Mouse (Mus musculus) heart, postnatal 25 days (tissue): Measurements from ENCODE around the gene Eif4a3. TPM values are rescaled to one million over a fixed set of nuclear protein-coding genes. Genes with fewer than 3 reads are reported as not detected.

Experiments
- DNase-seq: peaks from one replicate; pipeline ENCODE4 v3.0.0; 2022; ENCODE audit warnings: low spot score
- intact Hi-C: fragments of 180-260 bp; cut with DNase I; formaldehyde crosslinking; loops from one replicate; pipeline ENCODE4 v1.15.1; 2025
- total RNA-seq, 2 experiments: library from RNA; stranded (reverse); gene quantifications; 2 replicates each; pipeline ENCODE4 v1.2.3; 2021

Gene Eif4a3
- total RNA-seq: 10 to 100 TPM; 64.8 to 67.6 TPM

DNA sequence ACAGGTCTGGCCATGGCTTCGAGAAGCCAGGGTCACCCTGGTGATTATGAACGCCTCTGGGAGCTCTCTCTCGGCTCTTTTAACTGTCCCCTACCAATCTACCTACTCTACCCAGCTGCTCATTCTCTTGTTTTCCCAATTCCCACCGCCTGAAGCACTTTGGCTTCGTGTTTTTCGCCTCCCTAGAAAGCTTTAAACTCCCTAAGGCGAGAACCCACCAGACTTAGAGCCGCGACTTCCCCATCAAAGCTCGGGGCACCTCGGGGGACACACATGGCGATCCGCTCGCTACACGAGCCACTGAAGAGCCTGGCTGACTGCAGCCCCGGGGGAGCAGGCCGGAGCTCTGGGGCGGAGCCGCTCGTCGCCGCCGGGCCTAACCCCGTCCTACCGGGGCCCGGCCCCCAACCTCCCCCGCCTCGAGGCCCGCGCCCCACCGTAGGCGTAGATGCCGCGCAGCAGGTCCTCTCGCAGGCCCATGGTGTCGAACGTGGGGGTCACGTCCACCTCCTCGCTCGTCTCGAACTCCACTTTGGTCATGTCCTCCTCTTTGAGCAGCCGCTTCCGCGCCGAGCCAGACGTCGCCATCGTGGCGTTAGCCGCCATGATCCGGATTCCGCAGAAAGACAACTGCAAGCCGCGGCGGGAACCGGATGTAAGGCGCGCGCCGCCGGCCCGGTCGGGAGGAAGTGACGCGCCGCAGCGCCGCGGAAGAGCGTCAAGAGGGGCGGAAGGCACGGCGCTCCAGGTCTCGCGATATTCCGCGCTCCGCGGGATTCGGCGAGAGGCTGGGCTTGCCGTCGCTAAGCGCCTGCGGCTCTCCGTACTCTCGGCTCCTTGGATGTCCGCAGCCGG, at the start of gene Eif4a3:
Eif4a3 (minus strand) TSS at position 699 of the 855 bp plus-strand sequence.
- peak; percentile 88 for DNase-seq
- intact Hi-C loops: loop anchor here (2.0 kb wide), 1 partner anchor 31 kb away; no protein-coding TSS in a partner anchor

DNA sequence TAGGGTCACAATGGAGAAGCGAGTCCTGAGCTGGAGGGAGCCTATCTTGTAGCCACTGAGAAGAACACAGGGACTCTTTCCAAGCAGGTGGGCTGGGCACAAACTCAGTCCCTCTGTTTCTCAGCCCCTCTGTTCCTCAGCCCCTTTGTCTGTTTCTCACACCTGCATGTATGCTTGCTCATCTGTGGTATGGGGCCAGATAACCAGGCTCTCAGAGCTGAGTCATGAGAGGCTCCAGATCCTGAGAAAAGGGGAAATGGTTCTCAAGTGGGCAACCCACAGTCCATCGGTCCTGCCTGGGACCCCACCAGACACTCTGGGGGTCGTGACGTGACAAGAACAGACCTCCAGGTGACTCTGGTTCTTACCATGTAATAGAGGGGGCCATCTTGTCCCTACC, 47.2 kb upstream of the Eif4a3 start:
- no peak for DNase-seq
- intact Hi-C loops: no loop called here

DNA sequence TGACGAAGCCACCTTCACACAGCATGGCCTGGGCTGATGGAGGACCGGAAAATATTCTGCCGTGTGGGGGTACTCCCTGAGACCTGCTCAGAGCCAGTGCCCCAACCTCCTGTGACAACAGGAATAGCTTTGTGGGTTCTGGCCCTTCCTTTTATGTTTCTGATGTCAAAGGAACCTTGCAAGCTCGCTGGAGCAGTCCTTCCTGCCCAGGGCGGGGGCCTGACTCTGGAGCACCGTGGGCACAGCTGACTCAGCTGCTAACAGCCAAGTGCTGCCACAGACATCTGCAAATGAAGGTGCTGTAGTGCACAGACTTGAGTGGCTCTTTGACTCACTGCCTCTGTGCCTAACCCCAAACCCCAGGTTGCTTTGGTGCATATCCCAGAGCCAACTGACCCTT, 45.0 kb upstream of the Eif4a3 start:
- intact Hi-C loops: loop anchor here (5.0 kb wide), 1 partner anchor 147 kb away; the partner anchor contains the start of gene Endov
- no peak for DNase-seq

DNA sequence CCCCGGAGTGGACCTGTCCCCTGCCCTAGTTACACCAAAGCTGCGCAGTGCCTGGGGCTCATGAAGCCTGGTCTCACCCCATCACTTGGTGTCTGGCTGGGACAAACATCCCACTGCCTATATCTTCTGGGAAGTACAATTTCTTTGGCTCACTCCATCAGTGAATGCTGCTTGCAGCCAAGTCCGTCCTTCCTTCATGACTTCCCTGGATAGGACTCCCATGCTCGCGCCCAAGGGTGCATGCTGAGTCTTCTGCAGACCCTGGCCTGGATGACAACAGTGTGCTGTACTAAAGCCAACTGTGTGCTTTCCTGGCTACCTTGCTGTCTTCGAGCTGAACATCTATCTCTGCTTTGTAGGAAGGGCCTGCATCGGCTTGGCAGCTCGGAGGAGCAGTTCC, 44.3 kb upstream of the Eif4a3 start:
- DNase-seq: no peak
- intact Hi-C loops: loop anchor here (5.0 kb wide), 1 partner anchor 148 kb away; the partner anchor contains the start of gene Endov

DNA sequence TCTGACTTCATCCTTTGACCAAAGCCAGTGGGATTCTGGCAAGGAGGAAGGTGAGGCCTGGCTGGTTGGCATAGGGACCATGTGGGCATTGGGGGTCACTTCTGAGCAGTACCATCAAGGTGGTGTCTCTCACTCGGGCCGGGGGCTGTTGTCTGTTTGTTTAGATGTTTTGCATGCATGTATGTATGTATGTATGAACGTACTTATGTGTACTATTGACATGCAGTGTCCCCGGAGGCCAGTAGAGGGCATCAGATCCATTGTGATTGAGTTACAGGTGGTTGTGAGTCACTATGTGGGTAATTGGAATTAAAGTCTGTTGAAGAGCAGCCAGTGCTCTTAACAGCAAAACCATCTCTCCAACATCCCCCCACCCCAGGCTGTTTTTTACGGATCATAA, 39.7 kb upstream of the Eif4a3 start:
- no peak for DNase-seq
- intact Hi-C loops: loop anchor here (1.0 to 5.0 kb wide), 4 partner anchors 24 to 153 kb away; partner anchors contain the start of gene Endov

DNA sequence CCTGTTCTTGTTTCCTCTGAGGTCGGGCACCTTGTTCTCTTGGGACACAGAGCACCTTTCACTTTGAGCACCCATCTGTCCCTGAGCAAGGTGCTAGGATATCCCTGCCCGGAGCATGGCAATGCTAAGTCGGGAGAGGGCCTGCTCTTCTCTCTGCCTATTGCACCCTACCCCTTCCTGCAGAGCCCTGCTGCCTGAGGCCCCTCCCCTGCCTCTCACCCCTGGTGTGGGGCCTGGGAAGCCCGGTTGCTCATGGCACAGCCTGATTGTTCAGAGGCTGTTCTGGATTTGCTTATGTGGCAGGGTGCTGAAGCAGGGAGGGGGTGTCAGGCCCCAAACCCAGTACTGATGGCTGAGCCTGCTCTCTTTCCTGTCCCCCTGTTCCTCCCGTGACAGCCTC, 39.3 kb upstream of the Eif4a3 start:
- DNase-seq: no peak
- intact Hi-C loops: loop anchor here (5.0 kb wide), 1 partner anchor 103 kb away; no protein-coding TSS in a partner anchor

DNA sequence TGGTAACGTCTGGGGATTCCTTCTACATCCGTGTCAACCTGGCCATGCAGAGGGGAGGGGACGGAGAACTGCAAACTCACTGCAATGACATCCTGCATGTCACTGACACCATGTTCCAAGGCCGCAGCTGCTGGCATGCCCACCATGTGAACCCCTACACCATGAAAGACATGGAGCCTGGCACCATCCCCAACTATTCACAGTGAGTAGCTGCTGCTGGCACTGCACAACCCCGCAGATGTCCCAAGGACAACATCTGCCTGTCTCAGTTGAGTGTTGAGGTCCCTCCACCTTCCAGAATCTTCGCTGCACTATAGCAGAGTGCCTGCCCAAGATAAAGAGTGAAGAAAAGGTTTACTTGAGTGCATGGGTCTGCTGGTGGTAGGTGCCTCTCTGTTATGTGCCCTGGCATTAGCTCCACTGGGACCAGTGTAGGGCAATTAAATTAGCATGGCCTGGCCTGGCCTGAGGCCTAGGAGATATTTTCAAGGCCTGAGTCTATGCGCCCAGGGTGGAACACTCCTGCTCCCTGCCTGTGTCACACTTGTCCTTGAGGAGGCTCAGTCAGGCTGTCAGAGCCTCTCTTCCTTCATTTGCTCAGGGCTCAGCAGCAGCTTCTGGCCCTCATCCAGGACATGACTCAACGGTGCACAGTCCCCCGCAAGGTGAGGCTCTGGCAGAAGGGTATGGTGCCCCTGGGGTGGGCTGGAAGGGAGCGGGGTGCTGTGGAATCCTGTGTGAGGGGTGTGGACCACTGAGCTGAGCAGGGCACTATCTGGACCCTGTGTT, 38.6 kb upstream of the Eif4a3 start:
- intact Hi-C loops: loop anchor here (5.0 kb wide), 1 partner anchor 104 kb away; no protein-coding TSS in a partner anchor
- no peak for DNase-seq

DNA sequence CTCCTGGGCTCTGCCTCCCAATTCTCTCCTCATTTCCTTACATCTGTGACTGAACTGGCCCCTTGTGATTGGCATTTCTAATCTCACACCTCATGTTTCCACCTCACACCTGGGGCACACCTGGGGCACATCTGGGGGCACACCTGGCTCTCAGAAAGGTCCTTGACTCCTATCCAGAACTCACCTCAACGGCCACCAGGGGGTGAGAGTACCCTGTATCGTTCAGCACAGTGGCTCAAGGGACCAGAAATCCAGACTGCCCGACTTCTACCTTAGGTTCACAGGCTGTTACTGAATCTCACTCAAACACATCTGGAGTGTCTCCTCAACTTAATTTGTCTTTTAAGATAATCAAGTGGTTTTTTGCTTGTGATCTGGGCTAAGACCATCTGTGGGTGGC, 32.1 kb upstream of the Eif4a3 start:
- intact Hi-C loops: no loop called here
- no peak for DNase-seq

DNA sequence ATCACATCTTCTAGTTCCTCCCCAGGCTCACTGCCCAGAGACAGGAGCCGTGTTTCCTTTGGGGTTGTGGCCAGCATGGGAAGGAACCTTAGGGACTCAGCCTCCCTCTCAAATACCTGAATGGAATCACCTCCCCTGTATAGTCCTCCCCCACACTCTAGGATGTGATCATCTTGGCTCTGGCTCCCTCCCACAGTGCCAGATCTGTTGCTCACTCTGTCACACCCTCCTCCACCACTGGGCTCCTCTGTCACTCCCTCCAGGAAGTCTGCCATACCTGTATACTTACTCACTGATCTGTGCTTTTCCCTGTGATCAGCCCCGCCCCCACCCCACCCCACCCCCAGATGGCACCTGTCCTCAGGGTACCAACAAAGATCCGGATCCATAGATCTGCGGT, 30.7 kb upstream of the Eif4a3 start:
- DNase-seq: no peak
- intact Hi-C loops: no loop called here

DNA sequence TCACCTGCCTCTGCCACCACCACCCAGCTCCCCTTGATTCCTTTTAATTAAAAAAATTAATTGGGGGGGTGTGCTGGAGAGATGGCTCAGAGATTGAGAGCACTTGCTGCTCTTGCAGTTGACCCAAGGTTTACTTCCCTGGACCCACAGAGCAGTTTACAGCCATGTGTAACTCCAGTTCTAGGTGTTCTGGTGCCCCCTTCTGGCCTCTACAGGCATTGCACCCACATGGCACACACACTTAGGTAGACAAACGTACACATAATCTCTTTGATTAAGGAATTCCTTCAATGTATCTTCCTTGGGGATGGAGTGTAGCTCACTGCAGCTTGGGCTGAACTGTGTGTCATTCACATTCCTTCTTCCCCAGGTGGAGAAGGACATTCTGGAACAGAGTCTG, 25.2 kb upstream of the Eif4a3 start:
- DNase-seq: no peak

DNA sequence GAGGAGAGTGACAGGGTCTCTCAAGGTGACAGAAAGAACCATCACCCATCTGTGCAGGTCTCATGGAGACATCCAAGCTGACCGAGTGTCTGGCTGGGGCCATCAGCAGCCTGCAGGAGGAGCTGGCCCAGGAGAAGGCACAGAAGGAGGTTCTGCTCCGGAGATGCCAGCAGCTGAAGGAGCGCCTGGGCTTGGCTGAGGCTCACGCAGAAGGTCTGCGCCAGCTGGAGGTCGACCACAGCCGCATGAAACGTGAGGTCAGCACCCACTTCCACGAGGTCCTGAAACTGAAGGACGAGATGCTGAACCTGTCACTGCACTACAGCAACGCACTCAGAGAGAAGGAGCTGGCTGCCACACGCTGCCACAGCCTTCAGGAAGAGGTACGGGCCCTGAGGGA, 22.6 kb upstream of the Eif4a3 start:
- intact Hi-C loops: no loop called here

More for the DNA sequence above, 25.2 kb upstream of the Eif4a3 start:
- intact Hi-C loops: no loop called here

DNA sequence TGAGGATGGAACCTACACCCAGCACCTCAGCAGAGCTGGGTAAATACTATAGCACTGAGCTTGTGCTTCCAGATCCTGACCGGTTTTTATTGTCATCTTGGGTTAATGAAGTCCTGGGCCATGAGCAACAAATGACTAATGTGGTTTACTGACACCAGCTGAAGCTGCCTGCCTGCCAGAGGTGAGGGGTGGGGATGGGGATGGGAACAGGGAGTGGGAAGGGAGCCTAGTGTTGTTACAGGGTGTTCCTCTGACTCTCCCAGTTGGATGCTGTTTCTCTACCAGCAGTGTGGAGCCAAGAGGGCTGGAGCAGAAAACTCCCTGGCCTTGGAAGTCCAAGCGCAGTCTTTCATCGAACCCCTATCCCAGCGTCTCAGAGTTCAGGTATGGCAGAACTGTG, 16.8 kb upstream of the Eif4a3 start:
- intact Hi-C loops: no loop called here
- peak; percentile 19 for DNase-seq

More for the DNA sequence above, 22.6 kb upstream of the Eif4a3 start:
- DNase-seq: no peak

DNA sequence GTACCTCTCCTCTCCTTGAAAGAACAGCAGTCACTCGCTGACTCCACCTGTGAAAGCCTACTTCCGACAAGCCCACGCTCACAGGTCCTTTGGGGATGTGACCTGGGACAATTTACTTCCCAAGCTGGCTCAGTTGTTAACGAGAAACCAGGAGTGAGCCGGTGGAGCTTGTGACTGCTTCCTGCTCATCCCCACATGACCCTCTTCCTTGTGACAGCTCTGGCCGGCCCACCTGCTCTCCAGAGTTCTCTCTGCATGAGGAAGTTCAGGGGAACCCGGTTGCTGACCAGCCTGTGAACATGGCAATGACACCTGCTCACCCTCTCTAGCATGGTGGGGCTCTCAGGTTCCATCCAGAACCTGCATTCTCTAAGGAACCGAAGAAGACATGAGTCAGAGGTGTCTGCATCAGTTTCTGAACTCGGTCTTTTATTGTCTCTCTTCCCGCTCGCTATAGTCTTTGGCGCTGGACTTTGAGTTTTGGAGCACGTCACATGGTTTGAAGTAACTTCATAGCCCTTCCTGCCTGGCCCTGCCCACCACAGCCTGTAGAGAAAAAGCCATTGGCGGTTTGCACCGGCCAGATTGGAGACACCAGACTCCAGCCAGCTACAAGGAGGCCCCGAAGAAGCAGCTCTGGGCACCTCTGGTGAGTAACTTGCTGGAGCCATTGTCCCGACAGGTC, 14.5 kb upstream of the Eif4a3 start:
- intact Hi-C loops: no loop called here
- DNase-seq: no peak

DNA sequence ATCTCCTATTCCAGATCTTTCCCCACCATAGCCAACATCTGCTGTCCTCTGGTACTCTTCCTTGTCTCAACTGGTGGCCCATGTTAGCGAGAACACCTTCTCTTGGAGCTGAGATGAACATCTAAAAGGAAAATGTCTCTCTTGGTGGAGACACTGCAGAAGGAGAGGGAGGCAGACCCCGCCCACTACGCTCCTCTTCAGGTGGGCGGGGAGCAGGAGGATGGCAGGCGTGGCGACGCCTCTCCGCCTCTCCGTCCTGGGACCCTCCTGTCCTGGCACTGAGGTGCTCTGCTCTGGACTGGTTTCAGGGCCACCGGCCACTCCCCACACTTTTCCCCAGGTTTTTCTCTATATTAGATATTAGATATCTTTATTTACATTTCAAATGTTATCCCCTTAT, 10.7 kb upstream of the Eif4a3 start:
- intact Hi-C loops: no loop called here

DNA sequence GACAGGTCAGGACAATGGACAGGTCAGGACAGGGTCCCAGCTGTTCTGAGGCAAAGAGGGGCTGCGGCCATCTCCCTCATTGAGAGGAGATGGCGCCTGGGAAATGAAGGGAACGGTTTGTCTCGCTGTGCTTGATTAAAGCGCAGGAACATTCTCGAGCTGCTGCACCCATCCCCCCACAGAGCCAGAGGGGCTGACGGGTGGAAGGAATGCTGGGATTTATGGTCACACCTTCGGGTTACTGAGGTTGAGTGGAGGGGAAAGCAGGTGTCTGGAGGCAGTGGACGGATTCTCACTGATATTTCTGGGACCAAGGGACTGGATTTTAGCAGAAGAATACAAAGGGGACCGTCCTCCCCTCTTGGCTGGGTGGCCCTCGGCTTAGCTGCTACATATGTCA, 8.0 kb upstream of the Eif4a3 start:
- no peak for DNase-seq
- intact Hi-C loops: no loop called here

More for the DNA sequence above, 10.7 kb upstream of the Eif4a3 start:
- no peak for DNase-seq

DNA sequence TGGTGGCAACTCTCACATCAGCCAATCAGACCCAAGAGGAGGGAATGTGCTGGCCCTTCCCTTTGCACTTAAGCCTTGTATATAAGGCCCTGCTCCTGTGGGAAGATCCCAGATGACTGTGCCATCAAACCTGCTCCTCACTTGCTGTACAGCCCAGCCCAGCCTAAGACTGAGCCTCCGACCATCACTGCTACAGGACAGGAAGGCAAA, 7.7 kb upstream of the Eif4a3 start, which contains the start of gene Card14:
Card14 (plus strand) TSS at position 111 of the 210 bp plus-strand sequence.
- no peak for DNase-seq
- intact Hi-C loops: no loop called here

DNA sequence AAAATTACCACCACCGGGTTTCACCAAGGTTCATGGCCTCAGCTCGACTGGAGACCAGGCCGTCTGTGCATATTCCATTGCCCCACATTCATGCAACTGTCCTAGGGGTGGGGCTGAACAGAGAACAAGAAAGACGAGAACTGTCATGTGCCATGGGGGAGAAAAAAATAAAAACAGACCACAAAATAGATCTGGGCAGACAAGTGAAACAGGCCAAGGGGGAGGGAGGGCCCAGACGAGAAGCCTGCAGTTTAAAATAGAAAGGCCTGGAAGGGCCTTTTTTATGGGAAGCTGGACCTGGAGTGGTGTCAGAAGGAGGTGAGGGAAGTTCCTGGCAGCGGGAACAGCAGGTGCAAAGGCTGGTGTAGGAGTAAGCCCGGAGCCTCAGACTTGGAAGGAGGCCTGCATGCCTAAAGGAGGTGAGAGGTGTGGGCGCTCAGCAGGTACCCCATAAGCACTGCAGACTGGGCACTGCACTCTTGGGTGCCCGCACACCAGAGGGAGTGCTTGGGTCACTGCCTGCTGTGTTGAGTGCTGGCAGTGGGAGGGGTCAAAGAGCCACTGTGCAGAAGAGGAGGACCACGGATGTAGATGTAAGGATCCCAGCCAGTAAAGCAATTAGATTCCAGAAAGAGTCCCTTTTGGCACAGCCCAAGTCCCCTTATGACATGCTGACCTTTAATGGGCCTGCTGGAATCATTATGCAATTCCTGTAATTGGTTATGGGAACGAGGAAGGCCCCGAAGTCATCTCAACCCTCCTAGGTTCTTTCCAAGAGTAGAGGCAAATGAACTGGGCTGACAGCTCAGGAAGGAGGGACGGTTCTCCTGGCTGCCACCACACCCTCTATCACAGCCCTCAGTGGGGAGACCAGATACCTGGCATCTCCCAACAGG, 7.1 kb upstream of the Eif4a3 start:
- intact Hi-C loops: no loop called here
- no peak for DNase-seq

DNA sequence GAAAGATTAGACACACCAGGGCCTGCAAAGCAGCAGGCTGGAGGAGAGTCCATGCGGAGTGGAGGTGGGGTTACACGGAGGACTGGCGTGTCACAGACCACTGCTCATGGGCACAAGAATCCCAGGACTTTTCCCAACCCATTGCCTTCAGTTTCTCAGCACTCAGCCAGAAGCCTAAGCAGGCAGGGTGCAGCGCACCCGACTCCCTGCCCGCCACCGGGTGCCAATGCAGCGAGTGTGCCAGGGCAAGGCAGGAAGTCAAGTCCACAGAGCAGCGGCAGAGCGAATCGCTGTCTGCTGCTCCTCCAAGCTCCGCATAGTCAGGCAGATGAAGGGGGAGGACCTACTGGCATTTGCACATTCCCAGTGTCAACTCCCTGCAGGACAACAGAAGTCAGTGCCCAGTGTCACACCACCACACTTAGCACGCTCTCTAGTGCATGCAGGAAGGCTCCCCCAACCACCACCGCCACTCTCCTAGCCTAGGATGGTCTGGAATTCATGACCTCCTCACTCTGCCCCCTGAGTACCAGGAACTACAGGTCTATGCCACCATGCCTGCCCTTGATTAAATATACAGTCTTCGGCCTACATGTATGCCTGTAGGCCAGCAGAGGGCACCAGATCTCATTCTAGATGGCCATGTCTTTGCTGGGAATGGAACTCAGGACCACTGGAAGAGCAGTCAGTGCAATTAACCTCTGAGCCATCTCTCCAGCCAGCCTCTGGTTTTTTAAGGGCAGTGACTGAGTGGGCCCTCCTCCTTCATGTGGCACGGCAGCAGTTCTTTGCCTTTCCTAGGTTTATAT, 5.2 kb upstream of the Eif4a3 start:
- intact Hi-C loops: no loop called here
- DNase-seq: no peak

DNA sequence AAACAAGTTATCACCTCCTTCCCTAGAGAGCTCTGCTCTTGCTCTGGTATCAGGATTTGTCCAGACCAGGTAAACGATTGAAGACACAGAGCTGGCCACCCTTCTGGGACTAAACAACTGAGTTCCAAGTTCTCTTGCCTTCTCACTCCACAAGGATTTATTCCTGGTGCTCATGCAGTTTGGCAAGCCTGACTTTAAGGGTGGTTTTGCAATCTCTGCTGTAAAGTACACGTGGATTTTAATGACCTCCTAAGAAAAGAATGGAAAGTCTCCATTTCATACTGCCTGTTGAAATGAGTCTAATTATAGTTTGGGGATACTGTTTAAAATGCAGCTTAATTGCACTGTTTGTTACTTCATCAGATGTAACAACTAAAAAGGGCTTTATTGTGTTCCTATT, 1.1 kb upstream of the Eif4a3 start:
- DNase-seq: no peak
- intact Hi-C loops: no loop called here
